Mouse (Mus musculus) kidney, postnatal 4 days (tissue): ENCODE measurements at regions not wholly inside any gene's neighbourhood (a gene's known extent, or its start where the extent isn't known, plus 50 kb on each side); places are given as distances from the start of the nearest gene placed in this dataset.
"Not testable (repeated sequence)": the region's sequence is repeated elsewhere in the genome, so short reads cannot be mapped to it uniquely, and the experiment has no call there.

Experiments used
- DNase-seq, 2 experiments: peaks; one replicate each; pipeline ENCODE4 v3.0.0; 2021; ENCODE audit warnings: mixed read lengths in 2 of 2

DNA sequence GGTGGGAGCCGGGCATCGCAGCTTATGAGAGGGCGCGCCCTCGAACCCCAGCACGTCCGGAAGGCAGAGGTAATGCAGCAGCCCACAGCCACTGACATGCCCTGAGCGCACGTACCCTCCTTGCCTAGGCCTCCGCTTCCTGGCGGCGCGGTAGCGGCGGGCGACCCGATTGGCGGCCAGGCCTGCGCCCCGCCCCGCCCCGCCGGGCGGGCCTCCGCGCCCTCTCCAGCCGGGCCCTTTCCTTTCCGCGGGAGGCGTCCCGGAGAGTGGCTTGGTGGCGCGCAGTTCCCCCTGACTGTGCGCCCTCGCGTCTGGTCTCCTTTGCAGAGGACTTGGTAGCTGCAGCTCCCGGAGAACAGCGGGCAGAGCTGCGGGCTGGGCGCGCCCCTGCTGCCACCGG, 461.1 kb downstream of the Gm21863 start:
- DNase-seq = peak; percentile 1 to 2

DNA sequence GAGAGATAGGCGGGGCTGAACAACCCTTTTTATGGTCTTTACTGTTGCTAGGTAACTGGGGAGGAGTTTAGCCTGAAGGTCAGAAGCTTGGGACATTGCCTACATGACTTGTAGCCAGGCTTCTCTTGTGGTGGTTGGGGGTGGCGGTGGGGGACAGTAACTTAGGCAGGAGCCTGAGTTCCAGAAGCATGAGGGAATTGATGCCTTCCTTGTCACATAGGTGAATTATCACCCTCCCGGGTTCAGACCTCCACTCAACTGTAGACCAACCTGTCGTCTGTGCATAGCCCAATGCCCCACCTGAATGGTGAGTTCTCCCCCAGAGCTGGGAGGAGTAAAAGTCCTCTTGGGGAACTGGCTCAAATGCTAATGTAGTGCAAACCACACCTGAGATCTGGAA, 472.1 kb downstream of the Gm21863 start:
- not testable (repeated sequence) for DNase-seq

DNA sequence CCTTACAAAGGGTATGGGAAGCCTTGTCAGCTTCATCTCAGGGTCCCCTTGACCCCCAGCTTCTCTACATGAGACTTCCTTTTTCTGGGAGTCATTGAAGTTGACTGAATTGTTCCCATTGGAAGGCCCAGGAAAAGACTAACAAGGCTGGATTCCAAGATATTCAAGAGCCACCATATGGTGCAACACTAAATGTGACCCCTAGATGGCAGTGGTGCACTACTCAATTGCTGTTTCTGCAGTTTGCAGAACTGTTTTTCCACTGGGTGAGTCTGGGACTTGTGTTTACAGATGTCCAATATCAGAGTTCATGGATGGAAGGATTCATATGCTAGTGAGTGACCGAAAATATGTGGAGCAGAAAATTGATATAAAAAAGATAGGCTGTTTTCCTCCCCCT, 510.3 kb downstream of the Gm21863 start:
- DNase-seq = peak; percentile 14 to 40
